Mouse (Mus musculus) MEL (cell line): ENCODE measurements around the gene Gm38394. TPM values are rescaled to one million over a fixed set of nuclear protein-coding genes. Genes with fewer than 3 reads are reported as not detected.

Experiments
- DNase-seq: peaks from one replicate; pipeline ENCODE4 v3.0.0; 2011; ENCODE audit warnings: low read depth, low spot score
- H3K27ac ChIP-seq: 2 replicates; pipeline ENCODE4 v1.5.1; 2012; ENCODE audit warnings: low read depth, mild to moderate bottlenecking, control low read depth, low read length, moderate library complexity; ENCODE audit not compliant: control insufficient read depth
- H3K27me3 ChIP-seq, 2 experiments: fragments of 150-350 bp in 1 of 2; sonication (generic) in 1 of 2; 2 replicates each; pipeline ENCODE4 v1.6.1; 2012; ENCODE audit warnings: low read length in 2 of 2, mild to moderate bottlenecking in 2 of 2, improper control_type of control experiment in 1 of 2, moderate library complexity in 1 of 2; ENCODE audit not compliant: insufficient read depth in 2 of 2, control insufficient read depth in 1 of 2
- H3K36me3 ChIP-seq, 2 experiments: 2 replicates each; pipeline ENCODE4 v1.6.1; 2012 to 2014; ENCODE audit warnings: low read length in 2 of 2, improper control_type of control experiment in 1 of 2, inconsistent platforms in 1 of 2, mild to moderate bottlenecking in 1 of 2; ENCODE audit not compliant: insufficient read depth in 2 of 2, control insufficient read depth in 1 of 2
- H3K4me1 ChIP-seq, 2 experiments: fragments of 150-350 bp in 1 of 2; sonication (generic) in 1 of 2; 2 replicates each; pipeline ENCODE4 v1.6.1; 2012; ENCODE audit warnings: low read length in 2 of 2, improper control_type of control experiment in 1 of 2, mild to moderate bottlenecking in 1 of 2; ENCODE audit not compliant: insufficient read depth in 2 of 2, control insufficient read depth in 1 of 2
- H3K4me3 ChIP-seq, 2 experiments: fragments of 150-350 bp in 1 of 2; sonication (generic) in 1 of 2; 2 replicates each; pipeline ENCODE4 v1.5.1; 2012; ENCODE audit warnings: low read depth in 2 of 2, low read length in 2 of 2, mild to moderate bottlenecking in 2 of 2, moderate library complexity in 2 of 2, control low read depth in 1 of 2, improper control_type of control experiment in 1 of 2; ENCODE audit not compliant: control insufficient read depth in 1 of 2, insufficient read depth in 1 of 2
- H3K79me2 ChIP-seq: 2 replicates; pipeline ENCODE4 v1.6.1; 2012; ENCODE audit warnings: mild to moderate bottlenecking, low read length, moderate library complexity; ENCODE audit not compliant: control insufficient read depth, poor library complexity, insufficient read depth
- H3K9ac ChIP-seq: 2 replicates; pipeline ENCODE4 v1.6.1; 2012; ENCODE audit warnings: low read depth, mild to moderate bottlenecking, control low read depth, low read length, moderate library complexity; ENCODE audit not compliant: control insufficient read depth, poor library complexity, severe bottlenecking
- H3K9me3 ChIP-seq: fragments of 150-350 bp; sonication (generic); replicated peaks from 2 replicates; pipeline ENCODE4 v1.6.1; 2012; ENCODE audit warnings: mild to moderate bottlenecking, low read length, improper control_type of control experiment, moderate library complexity; ENCODE audit not compliant: insufficient read depth
- CHD1 ChIP-seq: IDR thresholded peaks from 2 replicates; pipeline ENCODE4 v1.6.1; 2012; ENCODE audit warnings: low read depth, mild to moderate bottlenecking, inconsistent platforms, low read length, improper control_type of control experiment
- CHD2 ChIP-seq: IDR thresholded peaks from 2 replicates; pipeline ENCODE4 v1.6.1; 2011; ENCODE audit warnings: low read length, improper control_type of control experiment
- CTCF ChIP-seq, 3 experiments: IDR thresholded peaks in 2 of 3; conservative IDR thresholded peaks in 1 of 3; 2 replicates each; pipeline ENCODE4 v1.5.1; 2011 to 2012; ENCODE audit warnings: low read length in 3 of 3, low read depth in 2 of 3, mild to moderate bottlenecking in 2 of 3, improper control_type of control experiment in 1 of 3, inconsistent platforms in 1 of 3, mixed read lengths in 1 of 3, moderate library complexity in 1 of 3; ENCODE audit not compliant: control insufficient read depth in 1 of 3, insufficient read depth in 1 of 3, poor library complexity in 1 of 3, severe bottlenecking in 1 of 3
- E2F4 ChIP-seq: IDR thresholded peaks from 2 replicates; pipeline ENCODE4 v1.6.1; 2011; ENCODE audit warnings: low read depth, low read length, improper control_type of control experiment, borderline replicate concordance
- ELF1 ChIP-seq: IDR thresholded peaks from 2 replicates; pipeline ENCODE4 v1.6.1; 2014; ENCODE audit warnings: low read depth, mild to moderate bottlenecking, inconsistent platforms, low read length, improper control_type of control experiment, moderate library complexity
- EP300 ChIP-seq, 2 experiments: IDR thresholded peaks; 2 replicates each; pipeline ENCODE4 v1.6.1; 2011; ENCODE audit warnings: improper control_type of control experiment in 2 of 2, low read length in 2 of 2, low read depth in 1 of 2, mild to moderate bottlenecking in 1 of 2
- MXI1 ChIP-seq: IDR thresholded peaks from 2 replicates; pipeline ENCODE4 v1.6.1; 2011; ENCODE audit warnings: mild to moderate bottlenecking, low read depth, low read length, improper control_type of control experiment
- MYB ChIP-seq: IDR thresholded peaks from 2 replicates; pipeline ENCODE4 v1.6.1; 2011; ENCODE audit warnings: mild to moderate bottlenecking, low read depth, low read length, improper control_type of control experiment
- MYC ChIP-seq: IDR thresholded peaks from 2 replicates; pipeline ENCODE4 v1.6.1; 2011; ENCODE audit warnings: low read depth, mild to moderate bottlenecking, low read length, improper control_type of control experiment, moderate library complexity
- NELFE ChIP-seq: IDR thresholded peaks from 2 replicates; pipeline ENCODE4 v1.6.1; 2011; ENCODE audit warnings: low read depth, low read length, improper control_type of control experiment
- POLR2A ChIP-seq, 2 experiments: IDR thresholded peaks; 2 replicates each; pipeline ENCODE4 v1.6.1; 2011 to 2012; ENCODE audit warnings: low read length in 2 of 2, mild to moderate bottlenecking in 2 of 2, control low read depth in 1 of 2, improper control_type of control experiment in 1 of 2, low read depth in 1 of 2, moderate library complexity in 1 of 2; ENCODE audit not compliant: control insufficient read depth in 1 of 2, insufficient read depth in 1 of 2, poor library complexity in 1 of 2
- POLR2AphosphoS5 ChIP-seq: IDR thresholded peaks from 2 replicates; pipeline ENCODE4 v1.6.1; 2012; ENCODE audit warnings: low read depth, borderline replicate concordance, mild to moderate bottlenecking, inconsistent platforms, low read length, moderate library complexity, mixed read lengths
- RAD21 ChIP-seq: IDR thresholded peaks from 2 replicates; pipeline ENCODE4 v1.6.1; 2011; ENCODE audit warnings: mild to moderate bottlenecking, low read depth, low read length, improper control_type of control experiment
- SIN3A ChIP-seq: IDR thresholded peaks from 2 replicates; pipeline ENCODE4 v1.6.1; 2012; ENCODE audit warnings: low read length, improper control_type of control experiment, inconsistent platforms
- SMC3 ChIP-seq: IDR thresholded peaks from 2 replicates; pipeline ENCODE4 v1.6.1; 2011; ENCODE audit warnings: low read depth, low read length, improper control_type of control experiment
- USF2 ChIP-seq, 2 experiments: IDR thresholded peaks; 2 replicates each; pipeline ENCODE4 v1.6.1; 2011 to 2012; ENCODE audit warnings: improper control_type of control experiment in 2 of 2, low read length in 2 of 2, borderline replicate concordance in 1 of 2, inconsistent platforms in 1 of 2, low read depth in 1 of 2, mild to moderate bottlenecking in 1 of 2; ENCODE audit not compliant: insufficient read depth in 1 of 2
- ZNF384 ChIP-seq: IDR thresholded peaks from 2 replicates; pipeline ENCODE4 v1.6.1; 2012; ENCODE audit warnings: low read depth, mild to moderate bottlenecking, inconsistent platforms, low read length, improper control_type of control experiment
- polyA plus RNA-seq, 2 experiments: library from polyadenylated mRNA; stranded (reverse) in 1 of 2; unstranded in 1 of 2; fragments of >175 nt in 1 of 2; fragments of >200 nt in 1 of 2; gene quantifications; 2 replicates each; pipeline versions ENCODE4 v1.2.1 to v1.2.4; 2012; ENCODE audit warnings: low replicate concordance in 2 of 2, low read depth in 1 of 2; ENCODE audit not compliant: insufficient read length in 2 of 2, insufficient read depth in 1 of 2, missing spikeins in 1 of 2
- total RNA-seq: library from RNA; depleted of rRNA; stranded (reverse); fragments of 300-350 nt; gene quantifications from 2 replicates; pipeline ENCODE4 v1.2.3, GENCODE M21; 2012

The Gm38394 gene
- total and polyA plus RNA-seq, 3 experiments: 1.0 to 5.2 TPM; not detected in 1

DNA sequence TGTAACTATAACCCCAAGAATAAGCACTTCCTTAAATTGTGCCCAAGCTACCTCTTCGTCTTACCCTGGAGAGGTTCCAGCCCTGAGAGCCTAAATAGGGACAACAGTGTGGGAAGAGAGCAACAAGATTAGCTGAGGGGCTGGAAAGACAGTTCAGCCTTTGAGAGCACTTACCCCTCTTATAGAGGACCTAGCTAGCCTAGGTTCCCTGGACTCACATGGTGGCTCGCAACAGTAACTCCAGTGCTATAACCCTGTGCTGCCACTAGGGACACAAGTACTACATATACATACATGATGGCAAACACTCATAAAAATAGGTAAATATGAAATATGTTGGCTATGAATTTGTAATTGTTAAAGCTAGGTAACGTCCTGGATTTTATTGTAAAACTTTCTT is 47.3 kb downstream of the Gm38394 start:
- Histone ChIP-seq H3K9ac (no peak overlapping the region), H3K79me2 (peaks cover 12% of the 10 kb centered on the region), H3K4me3 (no peak overlapping the region), H3K27ac (no peak overlapping the region), H3K27me3 (no peaks in the 10 kb centered on the region), H3K36me3 (peaks cover 0 to 24% of the 10 kb centered on the region in 2 experiments; a peak in 2 of 4 replicates), H3K4me1 (peaks cover 9 to 12% of the 10 kb centered on the region in 2 experiments), H3K9me3 (no peaks in the 10 kb centered on the region)
- DNase-seq: peak; percentile 79
- 0 out of 2 replicates have a peak, but pooled peaks have one; percentile 27 for TF ChIP-seq SMC3
- TF ChIP-seq POLR2A (IDR thresholded peaks at IDR 0.05; ENCODE audit: control insufficient read depth in 1 of 2, insufficient read depth in 1 of 2, low read depth in 1 of 2, low read length in 2 of 2, poor library complexity in 1 of 2): no peak
- TF ChIP-seq ZNF384: no peak
- TF ChIP-seq RAD21: peak; percentile 45
- TF ChIP-seq CTCF (IDR thresholded peaks at IDR 0.05 in 2 of 3, conservative IDR thresholded peaks at IDR 0.05 in 1 of 3; ENCODE audit: control insufficient read depth in 1 of 3, insufficient read depth in 1 of 3, low read depth in 2 of 3, low read length in 3 of 3, poor library complexity in 1 of 3, severe bottlenecking in 1 of 3): peak; percentile 38 to 75 (median 65)
- TF ChIP-seq SIN3A: no peak
- 0 out of 2 replicates have a peak, but pooled peaks have one; percentile 17 for TF ChIP-seq MYC
- TF ChIP-seq NELFE: no peak

DNA sequence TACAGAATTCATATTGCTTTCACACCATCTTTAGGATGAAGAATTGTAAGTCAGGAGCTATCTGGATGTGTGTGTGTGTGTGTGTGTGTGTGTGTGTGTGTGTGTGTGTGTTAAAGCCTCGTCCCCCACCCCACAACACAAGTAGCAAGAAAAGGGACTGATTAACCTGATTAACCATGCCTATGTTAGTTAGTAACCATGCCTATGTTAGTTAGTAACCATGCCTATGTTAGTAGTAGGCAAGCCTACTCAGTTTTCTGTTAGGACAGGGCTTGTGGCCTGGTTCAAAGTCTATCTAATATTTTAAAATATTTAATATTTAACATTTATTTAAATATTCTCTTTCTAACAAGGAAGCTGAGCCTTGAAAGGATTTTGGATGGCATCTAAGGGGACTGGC is 49.7 kb downstream of the Gm38394 start:
- H3K4me1 ChIP-seq: peaks cover 0 to 7% of the 10 kb centered on the region in 2 experiments; a peak in 1 of 4 replicates
- TF ChIP-seq POLR2AphosphoS5 (no peak), EP300 (IDR thresholded peaks at IDR 0.05; ENCODE audit: low read depth in 1 of 2, low read length in 2 of 2) (no peak), MXI1 (no peak), E2F4 (no peak), MYB (no peak)
- H3K27me3 ChIP-seq: no peaks in the 10 kb centered on the region
- H3K27ac ChIP-seq: no peak overlapping the region
- no peak overlapping the region for H3K4me3 ChIP-seq
- H3K36me3 ChIP-seq: peaks cover 20 to 23% of the 10 kb centered on the region in 2 experiments
- peaks cover 26% of the 10 kb centered on the region for H3K79me2 ChIP-seq
- H3K9ac ChIP-seq: no peak overlapping the region
- DNase-seq: no peak
- H3K9me3 ChIP-seq: no peaks in the 10 kb centered on the region

DNA sequence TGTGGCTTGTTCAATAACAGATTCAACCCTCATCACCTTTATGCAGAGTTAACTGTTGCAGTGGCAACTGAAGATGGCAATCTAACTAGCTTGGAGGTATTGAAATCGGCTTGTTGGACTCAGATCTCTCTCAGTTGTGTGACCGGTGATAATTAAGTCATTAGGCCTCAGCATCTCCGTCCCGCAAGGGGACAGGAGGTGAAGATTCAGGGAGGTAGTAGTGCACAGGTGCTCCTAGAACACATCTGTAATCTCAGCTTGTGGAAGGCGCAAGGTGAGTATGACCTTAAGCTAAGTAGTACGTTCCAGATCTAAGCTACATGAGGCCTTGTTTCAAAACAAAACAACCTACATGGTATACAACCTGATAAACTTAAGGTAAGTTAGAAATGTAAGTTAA is 50.5 kb downstream of the Gm38394 start:
- no peaks in the 10 kb centered on the region for H3K27me3 ChIP-seq
- H3K4me1 ChIP-seq: peaks cover 0 to 7% of the 10 kb centered on the region in 2 experiments; a peak in 1 of 4 replicates
- H3K4me3 ChIP-seq: peak overlapping the region; percentile 25 to 41; a peak in 3 of 4 replicates
- TF ChIP-seq USF2 (IDR thresholded peaks at IDR 0.05; ENCODE audit: borderline replicate concordance in 1 of 2, insufficient read depth in 1 of 2, low read depth in 1 of 2, low read length in 2 of 2) (no peak), CTCF (IDR thresholded peaks at IDR 0.05 in 2 of 3, conservative IDR thresholded peaks at IDR 0.05 in 1 of 3; ENCODE audit: control insufficient read depth in 1 of 3, insufficient read depth in 1 of 3, low read depth in 2 of 3, low read length in 3 of 3, poor library complexity in 1 of 3, severe bottlenecking in 1 of 3) (no peak), CHD1 (no peak), ELF1 (no peak), CHD2 (no peak), MXI1 (no peak)
- peaks cover 21 to 27% of the 10 kb centered on the region in 2 experiments for H3K36me3 ChIP-seq
- H3K9me3 ChIP-seq: no peaks in the 10 kb centered on the region
- H3K9ac ChIP-seq: peak overlapping the region; percentile 37; the same call in 1 of the 2 replicates
- no peak overlapping the region for H3K27ac ChIP-seq
- H3K79me2 ChIP-seq: peaks cover 26% of the 10 kb centered on the region
- no peak for DNase-seq
